Mouse (Mus musculus): ENCODE measurements at regions not wholly inside any gene's neighbourhood (a gene's known extent, or its start where the extent isn't known, plus 50 kb on each side); places are given as distances from the start of the nearest gene placed in this dataset.

GRCm38 (mm10) chr8:86280093-86280721 lies 300.3 kb downstream of the Abcc12 start:
- H3K9ac ChIP-seq (replicated peaks; ENCODE audit: low read depth, low read length) = no peak overlapping the region
- H3K36me3 ChIP-seq (ENCODE audit: control insufficient read depth, insufficient read depth, low read length) = no peaks in the 10 kb centered on the region
- no peak overlapping the region for H3K27ac ChIP-seq (ENCODE audit: low read length)
- no peak overlapping the region for H3K4me3 ChIP-seq (ENCODE audit: low read depth, low read length)
- WGBS = 80% methylated on average over 18 of the region's 18 CpGs
- no peaks in the 10 kb centered on the region for H3K27me3 ChIP-seq (ENCODE audit: control insufficient read depth, insufficient read depth, low read length)
- ATAC-seq (ENCODE audit: insufficient number of reproducible peaks, insufficient read depth, low FRiP score, low read depth) = no peak
- H3K9me3 ChIP-seq (ENCODE audit: control insufficient read depth, low read depth, low read length) = no peaks in the 10 kb centered on the region
- no peaks in the 10 kb centered on the region for H3K4me1 ChIP-seq (ENCODE audit: control insufficient read depth, insufficient read depth, low read length)
- H3K4me2 ChIP-seq (replicated peaks; ENCODE audit: low read depth, low read length) = no peak overlapping the region

- 76% methylated on average over 4 of the region's 4 CpGs for WGBS
- no peaks in the 10 kb centered on the region for H3K9me3 ChIP-seq (ENCODE audit: control insufficient read depth, low read depth, low read length)
Observed at GRCm38 (mm10) chr8:86275699-86276098, 304.8 kb downstream of the Abcc12 start.

GRCm38 (mm10) chr8:86273811-86274210 lies 306.7 kb downstream of the Abcc12 start:
- WGBS = 49% methylated on average over 3 of the region's 3 CpGs
- no peak for ATAC-seq (ENCODE audit: insufficient number of reproducible peaks, insufficient read depth, low FRiP score, low read depth)

More at GRCm38 (mm10) chr8:86275699-86276098, 304.8 kb downstream of the Abcc12 start:
- Histone ChIP-seq H3K27me3 (ENCODE audit: control insufficient read depth, insufficient read depth, low read length) (no peaks in the 10 kb centered on the region), H3K9ac (replicated peaks; ENCODE audit: low read depth, low read length) (no peak overlapping the region), H3K4me3 (ENCODE audit: low read depth, low read length) (no peak overlapping the region), H3K36me3 (ENCODE audit: control insufficient read depth, insufficient read depth, low read length) (no peaks in the 10 kb centered on the region), H3K4me2 (replicated peaks; ENCODE audit: low read depth, low read length) (no peak overlapping the region), H3K4me1 (ENCODE audit: control insufficient read depth, insufficient read depth, low read length) (no peaks in the 10 kb centered on the region), H3K27ac (ENCODE audit: low read length) (no peak overlapping the region)
- ATAC-seq (ENCODE audit: insufficient number of reproducible peaks, insufficient read depth, low FRiP score, low read depth) = no peak

GRCm38 (mm10) chr8:86272626-86273025 lies 307.9 kb downstream of the Abcc12 start:
- WGBS = 21% methylated on average over 1 of the region's 1 CpGs
- no peak overlapping the region for H3K27ac ChIP-seq (ENCODE audit: low read length)
- H3K36me3 ChIP-seq (ENCODE audit: control insufficient read depth, insufficient read depth, low read length) = no peaks in the 10 kb centered on the region
- no peak overlapping the region for H3K9ac ChIP-seq (replicated peaks; ENCODE audit: low read depth, low read length)
- H3K4me1 ChIP-seq (ENCODE audit: control insufficient read depth, insufficient read depth, low read length) = no peaks in the 10 kb centered on the region
- no peaks in the 10 kb centered on the region for H3K27me3 ChIP-seq (ENCODE audit: control insufficient read depth, insufficient read depth, low read length)
- H3K4me2 ChIP-seq (replicated peaks; ENCODE audit: low read depth, low read length) = no peak overlapping the region
- no peak overlapping the region for H3K4me3 ChIP-seq (ENCODE audit: low read depth, low read length)
- no peak for ATAC-seq (ENCODE audit: insufficient number of reproducible peaks, insufficient read depth, low FRiP score, low read depth)
- H3K9me3 ChIP-seq (ENCODE audit: control insufficient read depth, low read depth, low read length) = no peaks in the 10 kb centered on the region

More at GRCm38 (mm10) chr8:86273811-86274210, 306.7 kb downstream of the Abcc12 start:
- H3K9me3 ChIP-seq (ENCODE audit: control insufficient read depth, low read depth, low read length) = no peaks in the 10 kb centered on the region
- H3K4me2 ChIP-seq (replicated peaks; ENCODE audit: low read depth, low read length) = no peak overlapping the region
- H3K9ac ChIP-seq (replicated peaks; ENCODE audit: low read depth, low read length) = no peak overlapping the region
- no peaks in the 10 kb centered on the region for H3K27me3 ChIP-seq (ENCODE audit: control insufficient read depth, insufficient read depth, low read length)
- no peak overlapping the region for H3K27ac ChIP-seq (ENCODE audit: low read length)
- H3K4me1 ChIP-seq (ENCODE audit: control insufficient read depth, insufficient read depth, low read length) = no peaks in the 10 kb centered on the region
- H3K36me3 ChIP-seq (ENCODE audit: control insufficient read depth, insufficient read depth, low read length) = no peaks in the 10 kb centered on the region
- H3K4me3 ChIP-seq (ENCODE audit: low read depth, low read length) = no peak overlapping the region

- 90% methylated on average over 6 of the region's 6 CpGs for WGBS
- Histone ChIP-seq H3K27ac (ENCODE audit: low read length) (no peak overlapping the region), H3K4me1 (ENCODE audit: control insufficient read depth, insufficient read depth, low read length) (no peaks in the 10 kb centered on the region), H3K36me3 (ENCODE audit: control insufficient read depth, insufficient read depth, low read length) (no peaks in the 10 kb centered on the region), H3K9me3 (ENCODE audit: control insufficient read depth, low read depth, low read length) (no peaks in the 10 kb centered on the region), H3K4me3 (ENCODE audit: low read depth, low read length) (no peak overlapping the region), H3K27me3 (ENCODE audit: control insufficient read depth, insufficient read depth, low read length) (no peaks in the 10 kb centered on the region), H3K9ac (replicated peaks; ENCODE audit: low read depth, low read length) (no peak overlapping the region), H3K4me2 (replicated peaks; ENCODE audit: low read depth, low read length) (no peak overlapping the region)
- ATAC-seq (ENCODE audit: insufficient number of reproducible peaks, insufficient read depth, low FRiP score, low read depth) = no peak
Observed at GRCm38 (mm10) chr8:86271477-86271876, 309.0 kb downstream of the Abcc12 start.

- 93% methylated on average over 5 of the region's 5 CpGs for WGBS
- Histone ChIP-seq H3K36me3 (ENCODE audit: control insufficient read depth, insufficient read depth, low read length) (no peaks in the 10 kb centered on the region), H3K9ac (replicated peaks; ENCODE audit: low read depth, low read length) (no peak overlapping the region), H3K27ac (ENCODE audit: low read length) (no peak overlapping the region), H3K4me3 (ENCODE audit: low read depth, low read length) (no peak overlapping the region), H3K4me2 (replicated peaks; ENCODE audit: low read depth, low read length) (no peak overlapping the region), H3K4me1 (ENCODE audit: control insufficient read depth, insufficient read depth, low read length) (no peaks in the 10 kb centered on the region), H3K9me3 (ENCODE audit: control insufficient read depth, low read depth, low read length) (no peaks in the 10 kb centered on the region), H3K27me3 (ENCODE audit: control insufficient read depth, insufficient read depth, low read length) (no peaks in the 10 kb centered on the region)
- ATAC-seq (ENCODE audit: insufficient number of reproducible peaks, insufficient read depth, low FRiP score, low read depth) = no peak
Observed at GRCm38 (mm10) chr8:86258011-86258410, 322.5 kb downstream of the Abcc12 start.

- Histone ChIP-seq H3K4me1 (ENCODE audit: control insufficient read depth, insufficient read depth, low read length) (no peaks in the 10 kb centered on the region), H3K27me3 (ENCODE audit: control insufficient read depth, insufficient read depth, low read length) (no peaks in the 10 kb centered on the region), H3K4me2 (replicated peaks; ENCODE audit: low read depth, low read length) (no peak overlapping the region), H3K9ac (replicated peaks; ENCODE audit: low read depth, low read length) (no peak overlapping the region), H3K4me3 (ENCODE audit: low read depth, low read length) (no peak overlapping the region), H3K9me3 (ENCODE audit: control insufficient read depth, low read depth, low read length) (no peaks in the 10 kb centered on the region), H3K27ac (ENCODE audit: low read length) (no peak overlapping the region), H3K36me3 (ENCODE audit: control insufficient read depth, insufficient read depth, low read length) (no peaks in the 10 kb centered on the region)
- ATAC-seq (ENCODE audit: insufficient number of reproducible peaks, insufficient read depth, low FRiP score, low read depth) = no peak
Observed at GRCm38 (mm10) chr8:86255431-86255830, 325.1 kb downstream of the Abcc12 start.

GRCm38 (mm10) chr8:86254680-86255079 lies 325.8 kb downstream of the Abcc12 start:
- H3K27me3 ChIP-seq (ENCODE audit: control insufficient read depth, insufficient read depth, low read length) = no peaks in the 10 kb centered on the region
- no peak for ATAC-seq (ENCODE audit: insufficient number of reproducible peaks, insufficient read depth, low FRiP score, low read depth)
- no peak overlapping the region for H3K4me3 ChIP-seq (ENCODE audit: low read depth, low read length)
- no peaks in the 10 kb centered on the region for H3K36me3 ChIP-seq (ENCODE audit: control insufficient read depth, insufficient read depth, low read length)
- H3K4me1 ChIP-seq (ENCODE audit: control insufficient read depth, insufficient read depth, low read length) = no peaks in the 10 kb centered on the region
- WGBS = 73% methylated on average over 1 of the region's 1 CpGs
- H3K9ac ChIP-seq (replicated peaks; ENCODE audit: low read depth, low read length) = no peak overlapping the region
- no peaks in the 10 kb centered on the region for H3K9me3 ChIP-seq (ENCODE audit: control insufficient read depth, low read depth, low read length)
- no peak overlapping the region for H3K27ac ChIP-seq (ENCODE audit: low read length)
- no peak overlapping the region for H3K4me2 ChIP-seq (replicated peaks; ENCODE audit: low read depth, low read length)

GRCm38 (mm10) chr8:86252696-86253355 lies 327.7 kb downstream of the Abcc12 start:
- Histone ChIP-seq H3K9me3 (ENCODE audit: control insufficient read depth, low read depth, low read length) (no peaks in the 10 kb centered on the region), H3K27me3 (ENCODE audit: control insufficient read depth, insufficient read depth, low read length) (no peaks in the 10 kb centered on the region), H3K36me3 (ENCODE audit: control insufficient read depth, insufficient read depth, low read length) (no peaks in the 10 kb centered on the region), H3K4me1 (ENCODE audit: control insufficient read depth, insufficient read depth, low read length) (no peaks in the 10 kb centered on the region), H3K9ac (replicated peaks; ENCODE audit: low read depth, low read length) (no peak overlapping the region), H3K4me3 (ENCODE audit: low read depth, low read length) (no peak overlapping the region), H3K4me2 (replicated peaks; ENCODE audit: low read depth, low read length) (no peak overlapping the region), H3K27ac (ENCODE audit: low read length) (no peak overlapping the region)
- WGBS = 60% methylated on average over 4 of the region's 4 CpGs
- no peak for ATAC-seq (ENCODE audit: insufficient number of reproducible peaks, insufficient read depth, low FRiP score, low read depth)

All from stomach, embryonic 14.5 days (tissue).